Mouse (Mus musculus) embryonic facial prominence, embryonic 15.5 days (tissue): ENCODE data around the gene Creb3l2. TPM values are rescaled to one million over a fixed set of nuclear protein-coding genes. Genes with fewer than 3 reads are reported as not detected.

Experiments used
- ATAC-seq: fragments of 200-750 bp; cut with Nextera tagmentation; 2 replicates; pipeline ENCODE4 v1.8.0; 2017; ENCODE audit warnings: low read depth, moderate TSS enrichment; ENCODE audit not compliant: insufficient number of reproducible peaks, low FRiP score, low TSS enrichment
- H3K27ac ChIP-seq: fragments of 300-500 bp; sonication (generic); replicated peaks from 2 replicates; pipeline ENCODE4 v1.5.1; 2015; ENCODE audit warnings: mild to moderate bottlenecking, inconsistent platforms
- H3K27me3 ChIP-seq: fragments of 300-500 bp; sonication (generic); 2 replicates; pipeline ENCODE4 v1.6.1; 2015; ENCODE audit warnings: inconsistent platforms
- H3K36me3 ChIP-seq: fragments of 300-500 bp; sonication (generic); 2 replicates; pipeline ENCODE4 v1.6.1; 2015; ENCODE audit warnings: mild to moderate bottlenecking, inconsistent platforms
- H3K4me1 ChIP-seq: fragments of 300-500 bp; sonication (generic); 2 replicates; pipeline ENCODE4 v1.6.1; 2015; ENCODE audit warnings: inconsistent platforms
- H3K4me2 ChIP-seq: fragments of 300-500 bp; sonication (generic); replicated peaks from 2 replicates; pipeline ENCODE4 v1.6.1; 2015; ENCODE audit warnings: mild to moderate bottlenecking, inconsistent platforms
- H3K4me3 ChIP-seq: fragments of 300-500 bp; sonication (generic); replicated peaks from 2 replicates; pipeline ENCODE4 v1.5.1; 2015; ENCODE audit warnings: mild to moderate bottlenecking, inconsistent platforms
- H3K9ac ChIP-seq: fragments of 300-500 bp; sonication (generic); 2 replicates; pipeline ENCODE4 v1.6.1; 2015; ENCODE audit warnings: inconsistent platforms
- H3K9me3 ChIP-seq: fragments of 300-500 bp; sonication (generic); replicated peaks from 2 replicates; pipeline ENCODE4 v1.6.1; 2016; ENCODE audit warnings: inconsistent platforms
- WGBS: fragments of 180-500 bp; shearing (Covaris S2); methylation state at CpG from one replicate; pipeline ENCODE4 v1.1.7; 2015; 5-methylcytosine and 5-hydroxymethylcytosine counted together
- polyA plus RNA-seq: library from polyadenylated mRNA; unstranded; fragments of >200 nt; fragmentation: Nextera tagmentation; extraction: Ambion mirVana; gene quantifications from 2 replicates; pipeline ENCODE4 v1.2.1, GENCODE M21; 2015

Gene Creb3l2
- polyA plus RNA-seq, 1 experiment from 2014 or later: 28.1 TPM

DNA sequence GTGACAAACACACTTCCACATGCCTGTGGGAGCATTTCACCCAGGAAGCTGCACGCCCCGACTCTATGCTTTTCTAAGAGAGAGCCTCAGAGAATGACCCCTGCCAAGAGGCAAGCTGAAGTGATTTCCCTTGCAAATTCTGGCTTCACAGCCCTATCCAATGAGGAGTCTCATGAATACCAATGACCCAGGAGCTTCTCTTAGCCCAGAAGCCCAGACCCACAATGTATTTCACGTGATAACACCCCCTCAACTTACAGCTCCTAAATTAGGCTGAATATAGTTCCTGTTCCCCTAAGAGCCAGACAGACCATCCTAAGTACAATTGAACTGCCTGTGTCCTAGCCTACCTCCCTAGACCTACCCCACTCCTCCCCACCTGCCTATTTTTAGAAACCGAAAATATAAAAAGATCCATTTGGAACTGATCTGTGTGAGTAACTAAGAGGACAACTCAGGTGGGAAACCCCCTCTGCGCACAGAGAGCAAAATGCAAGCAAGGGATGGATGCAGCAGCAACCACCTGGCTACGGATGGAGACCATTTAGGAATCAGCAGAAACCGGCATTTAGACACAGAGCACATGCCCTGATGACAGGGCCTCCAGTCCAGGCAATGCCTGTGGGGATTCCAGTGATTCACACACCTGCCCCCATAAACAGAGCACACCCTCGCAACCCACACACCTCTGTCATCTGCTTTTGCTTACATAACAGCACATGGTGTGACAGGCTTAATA lies 144.0 kb downstream of the Creb3l2 start:
- WGBS: 41% methylated on average over 8 of the region's 8 CpGs
- Histone ChIP-seq H3K27me3 (peaks cover 42% of the 10 kb centered on the region), H3K4me3 (no peak overlapping the region), H3K9me3 (no peaks in the 10 kb centered on the region), H3K4me1 (peaks cover 12% of the 10 kb centered on the region), H3K27ac (no peak overlapping the region), H3K36me3 (no peaks in the 10 kb centered on the region), H3K9ac (no peak overlapping the region), H3K4me2 (no peak overlapping the region)
- ATAC-seq: no peak

DNA sequence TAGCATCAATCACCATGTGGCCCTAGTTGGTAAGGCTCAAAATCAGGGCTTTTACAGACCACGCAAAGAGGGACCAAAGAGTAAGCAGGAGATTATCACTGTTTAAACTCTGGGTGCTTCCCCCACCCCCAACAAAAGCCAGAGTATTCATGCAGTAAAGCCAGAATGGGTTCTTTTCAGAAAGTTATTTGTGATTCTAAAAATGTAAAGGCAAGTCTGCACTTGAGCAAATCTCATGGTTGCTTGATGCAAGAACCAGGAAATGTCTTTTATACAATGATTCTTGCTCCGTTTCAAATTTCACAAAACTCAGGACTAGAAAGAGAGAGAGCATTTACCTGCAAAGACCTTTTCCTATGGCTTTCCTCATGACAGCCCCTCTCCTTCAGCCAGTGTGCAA lies 149.9 kb downstream of the Creb3l2 start:
- 62% methylated on average over 2 of the region's 2 CpGs for WGBS
- Histone ChIP-seq H3K9ac (no peak overlapping the region), H3K27ac (peak overlapping the region; percentile 55; the same call in 1 of the 2 replicates), H3K36me3 (no peaks in the 10 kb centered on the region), H3K4me1 (peaks cover 3% of the 10 kb centered on the region; the same call in 1 of the 2 replicates), H3K27me3 (no peaks in the 10 kb centered on the region), H3K9me3 (no peaks in the 10 kb centered on the region), H3K4me2 (no peak overlapping the region), H3K4me3 (no peak overlapping the region)
- no peak for ATAC-seq

DNA sequence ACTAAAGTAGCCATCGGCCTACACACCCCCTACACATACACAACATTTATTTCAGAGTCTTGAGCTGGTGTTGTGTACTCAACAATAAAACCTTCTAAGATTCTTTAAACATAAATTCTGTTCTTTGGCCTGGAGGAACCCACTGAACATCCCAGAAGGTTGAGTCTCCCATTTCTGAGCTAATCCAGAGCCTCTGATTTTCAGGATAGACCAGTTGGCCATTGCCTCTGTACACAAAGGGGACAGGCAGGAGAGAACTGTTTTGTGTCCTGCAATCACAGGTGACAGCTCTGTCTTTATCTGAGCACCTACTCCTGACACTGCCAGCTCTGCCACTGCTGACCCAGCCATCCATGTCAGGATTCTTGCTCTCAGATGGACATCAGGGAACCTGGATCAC lies 150.8 kb downstream of the Creb3l2 start:
- Histone ChIP-seq H3K9me3 (no peaks in the 10 kb centered on the region), H3K4me1 (peaks cover 3% of the 10 kb centered on the region; the same call in 1 of the 2 replicates), H3K4me2 (no peak overlapping the region), H3K9ac (no peak overlapping the region), H3K36me3 (no peaks in the 10 kb centered on the region), H3K4me3 (no peak overlapping the region), H3K27me3 (no peaks in the 10 kb centered on the region), H3K27ac (no peak overlapping the region)
- no peak for ATAC-seq
- WGBS: 92% methylated on average over 1 of the region's 1 CpGs

DNA sequence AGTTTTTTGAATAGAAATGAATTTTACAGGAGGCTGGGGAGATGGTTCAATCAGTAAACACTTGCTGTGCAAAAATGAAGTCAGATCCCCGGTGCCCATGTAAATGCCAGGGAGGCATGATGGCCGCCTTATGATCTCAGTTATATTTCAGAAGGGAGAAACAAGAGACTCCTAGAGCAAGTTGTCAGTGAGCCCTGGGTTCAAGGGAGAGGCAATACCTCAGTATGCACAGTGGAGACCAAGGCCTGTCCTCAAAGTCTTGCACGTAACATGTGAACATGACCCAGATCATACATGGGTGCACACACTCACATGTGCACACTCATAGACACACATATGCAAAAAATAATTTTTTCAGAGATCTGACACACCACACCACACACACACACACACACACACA lies 151.3 kb downstream of the Creb3l2 start:
- no peaks in the 10 kb centered on the region for H3K36me3 ChIP-seq
- H3K4me2 ChIP-seq: no peak overlapping the region
- H3K4me3 ChIP-seq: no peak overlapping the region
- no peak overlapping the region for H3K9ac ChIP-seq
- H3K27me3 ChIP-seq: no peaks in the 10 kb centered on the region
- H3K27ac ChIP-seq: no peak overlapping the region
- no peaks in the 10 kb centered on the region for H3K9me3 ChIP-seq
- peaks cover 3% of the 10 kb centered on the region; the same call in 1 of the 2 replicates for H3K4me1 ChIP-seq
- no peak for ATAC-seq
- 96% methylated on average over 3 of the region's 3 CpGs for WGBS

- WGBS: 93% methylated on average over 4 of the region's 4 CpGs
- H3K4me2 ChIP-seq: no peak overlapping the region
- H3K36me3 ChIP-seq: no peaks in the 10 kb centered on the region
- H3K4me1 ChIP-seq: no peaks in the 10 kb centered on the region
- H3K9me3 ChIP-seq: no peaks in the 10 kb centered on the region
- no peak overlapping the region for H3K27ac ChIP-seq
- no peaks in the 10 kb centered on the region for H3K27me3 ChIP-seq
- H3K9ac ChIP-seq: no peak overlapping the region
- no peak for ATAC-seq
- H3K4me3 ChIP-seq: no peak overlapping the region
Measured at GRCm38 (mm10) chr6:37286134-37286533, 155.8 kb downstream of the Creb3l2 start.

GRCm38 (mm10) chr6:37284879-37285278 lies 157.1 kb downstream of the Creb3l2 start:
- no peak for ATAC-seq
- Histone ChIP-seq H3K4me2 (no peak overlapping the region), H3K4me1 (no peaks in the 10 kb centered on the region), H3K9ac (no peak overlapping the region), H3K27ac (no peak overlapping the region), H3K4me3 (no peak overlapping the region), H3K36me3 (no peaks in the 10 kb centered on the region), H3K27me3 (no peaks in the 10 kb centered on the region), H3K9me3 (no peaks in the 10 kb centered on the region)
- WGBS: 84% methylated on average over 9 of the region's 9 CpGs

DNA sequence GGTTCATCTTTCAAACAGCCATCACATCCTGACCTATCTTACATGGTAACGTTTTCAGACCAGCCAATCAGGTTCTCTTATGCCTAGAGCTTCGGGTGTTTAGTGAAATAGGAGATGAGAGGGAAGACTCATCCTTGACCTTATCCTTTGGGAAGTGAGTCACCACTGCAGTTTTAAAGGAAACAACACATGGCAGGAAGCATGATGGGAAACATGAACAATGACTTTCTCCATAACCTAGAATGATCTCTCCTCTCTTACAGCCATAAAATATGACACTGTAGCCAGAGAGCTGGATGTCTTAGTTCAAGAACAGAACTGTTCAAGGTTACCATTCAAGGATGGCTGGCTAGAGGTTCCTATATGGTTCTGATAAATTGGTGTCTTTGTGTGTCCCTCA lies 158.6 kb downstream of the Creb3l2 start:
- H3K4me3 ChIP-seq: no peak overlapping the region
- no peak for ATAC-seq
- no peak overlapping the region for H3K9ac ChIP-seq
- no peak overlapping the region for H3K4me2 ChIP-seq
- no peaks in the 10 kb centered on the region for H3K4me1 ChIP-seq
- H3K27me3 ChIP-seq: no peaks in the 10 kb centered on the region
- 45% methylated on average over 2 of the region's 2 CpGs for WGBS
- H3K27ac ChIP-seq: no peak overlapping the region
- H3K36me3 ChIP-seq: no peaks in the 10 kb centered on the region
- H3K9me3 ChIP-seq: no peaks in the 10 kb centered on the region

DNA sequence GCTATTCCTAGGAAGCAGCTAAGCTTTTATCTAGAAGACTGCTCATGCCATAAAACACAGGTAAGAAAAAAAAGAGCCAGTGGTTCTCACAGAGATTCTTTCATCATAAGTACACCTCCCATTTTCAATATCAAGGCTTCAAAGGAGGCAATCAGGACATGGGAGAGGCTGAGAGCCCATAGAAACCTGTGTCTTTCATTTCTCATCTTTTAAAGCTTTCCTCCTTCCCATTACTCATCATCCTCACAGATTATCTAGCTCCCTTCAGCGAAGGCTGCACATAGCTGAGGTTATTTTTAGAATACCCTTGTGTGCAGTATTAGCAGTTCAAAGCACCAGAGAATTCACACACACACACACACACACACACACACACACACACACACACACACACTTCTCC lies 159.3 kb downstream of the Creb3l2 start:
- no peak for ATAC-seq

More for the DNA sequence above, 159.3 kb downstream of the Creb3l2 start:
- no peak overlapping the region for H3K27ac ChIP-seq
- H3K4me1 ChIP-seq: no peaks in the 10 kb centered on the region
- H3K27me3 ChIP-seq: no peaks in the 10 kb centered on the region
- WGBS: 35% methylated on average over 1 of the region's 1 CpGs
- H3K4me2 ChIP-seq: no peak overlapping the region
- H3K9ac ChIP-seq: no peak overlapping the region
- no peak overlapping the region for H3K4me3 ChIP-seq
- H3K9me3 ChIP-seq: no peaks in the 10 kb centered on the region
- H3K36me3 ChIP-seq: no peaks in the 10 kb centered on the region

Other genes starting within 250 kb of the Creb3l2 start
- 0.83 and 1.2 TPM in 2 replicates for gene Dgki, start 142.0 kb downstream of the Creb3l2 start, polyA plus RNA-seq
- 0.17 and 0.21 TPM in 2 replicates for gene Akr1d1, start 88.0 kb upstream of the Creb3l2 start, polyA plus RNA-seq